Mouse (Mus musculus) kidney, postnatal 36 days (tissue): ENCODE data around the gene Kdf1.

ENCODE experiments used
- DNase-seq, 2 experiments: peaks; one replicate each; pipeline ENCODE4 v3.0.0; 2021 to 2022; ENCODE audit warnings: mixed read lengths in 2 of 2

Kdf1 gene

GRCm38 (mm10) chr4:133557041-133557717 lies 38.4 kb downstream of the Kdf1 start:
- peak; percentile 68 to 84 for DNase-seq

- no peak for DNase-seq
These were observed 41.1 kb downstream of the Kdf1 start for GRCm38 (mm10) chr4:133559846-133560245.

GRCm38 (mm10) chr4:133561622-133562021 lies 42.9 kb downstream of the Kdf1 start:
- DNase-seq: no peak

GRCm38 (mm10) chr4:133563123-133563571 lies 44.4 kb downstream of the Kdf1 start:
- peak; percentile 81 to 85 for DNase-seq

- peak; percentile 34 to 53 for DNase-seq
These were observed 48.5 kb downstream of the Kdf1 start for GRCm38 (mm10) chr4:133567251-133567650.

GRCm38 (mm10) chr4:133569291-133570065 lies 50.7 kb downstream of the Kdf1 start:
- DNase-seq: peak; percentile 53 to 57

- peak; percentile 76 to 91 for DNase-seq
These were observed 51.3 kb downstream of the Kdf1 start for GRCm38 (mm10) chr4:133570066-133570466.

GRCm38 (mm10) chr4:133574070-133574842 lies 55.5 kb downstream of the Kdf1 start, which contains the start of gene Gpatch3:
Gpatch3 (plus strand) TSS chr4:133574745.
- DNase-seq: peak; percentile 96 to 98

- no peak for DNase-seq
These were observed 56.1 kb downstream of the Kdf1 start for GRCm38 (mm10) chr4:133574843-133575202.

- no peak for DNase-seq
These were observed 59.2 kb downstream of the Kdf1 start for GRCm38 (mm10) chr4:133577983-133578382.
